Comparison of ENCODE assay signal across 8 mouse cellular contexts in the genomic region with DNA sequence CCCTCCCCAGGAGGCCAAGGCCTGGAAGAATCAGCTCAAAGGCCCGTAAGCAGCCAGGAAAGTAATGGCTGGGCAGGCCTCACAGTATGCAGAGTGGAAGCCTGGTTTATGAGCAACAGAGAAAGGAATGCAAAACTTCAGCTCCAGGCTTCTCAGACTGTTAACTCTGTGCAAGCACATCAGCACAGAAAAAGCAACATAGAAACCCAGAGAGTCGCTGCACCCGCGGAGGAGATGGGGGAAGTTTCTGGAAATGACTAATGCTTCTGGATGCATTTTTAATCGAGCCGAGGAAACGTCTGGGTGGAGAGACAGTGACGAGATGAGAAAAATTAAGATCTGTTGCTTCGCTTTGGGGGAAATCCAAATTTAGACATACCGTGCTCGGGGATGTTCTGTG. TPM values are rescaled to one million over a fixed set of nuclear protein-coding genes. Genes with fewer than 3 reads are reported as not detected.
DNase-seq lines count a peak whose midpoint lies in the region; ATAC-seq and TF ChIP-seq lines count a peak whose summit lies in the region.
"Had no signal": no experiment of that assay in that cellular context is flagged by ENCODE, and none has a peak within 500 bp of the region (broad histone marks: within the 10 kb centered on the region; RNA-seq: fewer than 3 reads in every experiment).

No protein-coding gene starts in this region.

- no peak overlapping the region for H3K9ac ChIP-seq in kidney, postnatal 0 days (ENCODE audit: low read depth, low read length)
- H3K9ac ChIP-seq in hindbrain, embryonic 15.5 days = no peak overlapping the region
- no peak overlapping the region for H3K9ac ChIP-seq in midbrain, embryonic 15.5 days

- peak overlapping the region; percentile 70 for H3K27ac ChIP-seq in kidney, postnatal 0 days
- H3K27ac ChIP-seq in cortical plate, adult 2 months (ENCODE audit: insufficient read depth, low read length) = 0 out of 2 replicates have a peak overlapping the region, but pooled peaks have one; percentile 74
- 0 out of 2 replicates have a peak overlapping the region, but pooled peaks have one; percentile 32 for H3K27ac ChIP-seq in hindbrain, embryonic 15.5 days (replicated peaks)
- peak overlapping the region; percentile 19; the same call in 1 of the 2 replicates for H3K27ac ChIP-seq in midbrain, embryonic 15.5 days

- peak; percentile 78 for DNase-seq in kidney, postnatal 0 days (ENCODE audit: low spot score)
- no peak for DNase-seq in kidney, adult 9 months
- DNase-seq in adipocyte (ENCODE audit: low spot score) = no peak
- DNase-seq in adrenal gland, adult 8-10 months = no peak

- H3K4me3 ChIP-seq in kidney, postnatal 0 days (replicated peaks; ENCODE audit: low read depth, low read length) = no peak overlapping the region
- no peak overlapping the region for H3K4me3 ChIP-seq in cortical plate, adult 2 months (ENCODE audit: insufficient read depth, low read length)
- no peak overlapping the region for H3K4me3 ChIP-seq in hindbrain, embryonic 15.5 days
- H3K4me3 ChIP-seq in midbrain, embryonic 15.5 days = no peak overlapping the region

- no peak for ATAC-seq in kidney, postnatal 0 days (replicated peaks; ENCODE audit: low FRiP score, low read depth)
- no peak for ATAC-seq in hindbrain, embryonic 15.5 days (ENCODE audit: low FRiP score, low read depth)
- no peak for ATAC-seq in midbrain, embryonic 15.5 days (replicated peaks)
- ATAC-seq: activated CD4-positive, CD25-positive, alpha-beta regulatory T cell, adult 4 months had no signal

- no peaks in the 10 kb centered on the region for H3K36me3 ChIP-seq in kidney, postnatal 0 days (ENCODE audit: insufficient read depth, low read length)
- no peaks in the 10 kb centered on the region for H3K36me3 ChIP-seq in hindbrain, embryonic 15.5 days
- no peaks in the 10 kb centered on the region for H3K36me3 ChIP-seq in midbrain, embryonic 15.5 days (replicated peaks)

- H3K9me3 ChIP-seq in kidney, postnatal 0 days (replicated peaks; ENCODE audit: low read length) = no peaks in the 10 kb centered on the region
- H3K9me3 ChIP-seq in hindbrain, embryonic 15.5 days = no peaks in the 10 kb centered on the region
- no peaks in the 10 kb centered on the region for H3K9me3 ChIP-seq in midbrain, embryonic 15.5 days

- no peak overlapping the region for H3K4me2 ChIP-seq in kidney, postnatal 0 days (ENCODE audit: low read length)
- H3K4me2 ChIP-seq in hindbrain, embryonic 15.5 days = no peak overlapping the region
- no peak overlapping the region for H3K4me2 ChIP-seq in midbrain, embryonic 15.5 days

- H3K27me3 ChIP-seq in kidney, postnatal 0 days (ENCODE audit: insufficient read depth, low read length) = no peaks in the 10 kb centered on the region
- H3K27me3 ChIP-seq in hindbrain, embryonic 15.5 days = no peaks in the 10 kb centered on the region
- H3K27me3 ChIP-seq in midbrain, embryonic 15.5 days (replicated peaks) = no peaks in the 10 kb centered on the region

- H3K4me1 ChIP-seq in kidney, postnatal 0 days (replicated peaks; ENCODE audit: insufficient read depth, low read length) = no peaks in the 10 kb centered on the region
- peaks cover 16% of the 10 kb centered on the region for H3K4me1 ChIP-seq in cortical plate, adult 2 months (ENCODE audit: control insufficient read depth, insufficient read depth, low read length)
- H3K4me1 ChIP-seq in hindbrain, embryonic 15.5 days (replicated peaks) = peaks cover 48% of the 10 kb centered on the region
- peaks cover 68% of the 10 kb centered on the region for H3K4me1 ChIP-seq in midbrain, embryonic 15.5 days

- 37% methylated on average over 11 of the region's 11 CpGs for WGBS in kidney, postnatal 0 days
- 54% methylated on average over 11 of the region's 11 CpGs for WGBS in hindbrain, embryonic 15.5 days
- WGBS in midbrain, embryonic 15.5 days = 73% methylated on average over 11 of the region's 11 CpGs

- TF ChIP-seq CTCF in kidney, postnatal 0 days (IDR thresholded peaks at IDR 0.05; ENCODE audit: low read depth) = no peak
- TF ChIP-seq CTCF in cortical plate, adult 2 months (IDR thresholded peaks at IDR 0.05; ENCODE audit: extremely low read depth, insufficient read depth, low read length) = no peak

- TF ChIP-seq POLR2A in cortical plate, adult 2 months (IDR thresholded peaks at IDR 0.05; ENCODE audit: extremely low read depth, insufficient read depth, low read length) = no peak

RNA-seq across cellular contexts. Expression of a gene that starts 22.5 kb away (rescaled TPM):
- 0.32 and 0.34 TPM in 2 replicates for polyA plus RNA-seq in kidney, postnatal 0 days (2015; fragmentation: Nextera tagmentation; extraction: Ambion mirVana)
- not detected in 2 replicates for polyA plus RNA-seq in cortical plate, adult 2 months (2012; rRNA removed)
- polyA plus RNA-seq in hindbrain, embryonic 15.5 days (2015; fragmentation: Nextera tagmentation; extraction: Ambion mirVana) = 0.07 TPM in 1 of 2 replicates, not detected in the other
- 0.06 and 0.23 TPM in 2 replicates for polyA plus RNA-seq in midbrain, embryonic 15.5 days (2015; fragmentation: Nextera tagmentation; extraction: Ambion mirVana)
- total RNA-seq in adrenal gland, adult 8-10 months (2022) = under 1 TPM in 1 of 4 experiments, not detected in 3; 0.10 TPM
- polyA plus RNA-seq: activated CD4-positive, CD25-positive, alpha-beta regulatory T cell, adult 4 months had no signal

Comparison
In these comparisons a context has a peak if more than half of its experiments do, and no peak if none do; other contexts are left out.
1. H3K27ac ChIP-seq: peak in every context shown above with its lines; median percentile 74 in cortical plate, adult 2 months; 70 in kidney, postnatal 0 days; 32 in hindbrain, embryonic 15.5 days; 19 in midbrain, embryonic 15.5 days.